Mouse (Mus musculus): ENCODE data around the gene Catsperd. TPM values are rescaled to one million over a fixed set of nuclear protein-coding genes. Genes with fewer than 3 reads are reported as not detected.
A peak's percentile ranks its signal among the peaks of the same experiment; 100 is the strongest.

Catsperd gene
- 0.09 and 0.13 TPM in 2 replicates for polyA plus RNA-seq (2015; fragmentation: Nextera tagmentation; extraction: Ambion mirVana)

GRCm38 (mm10) chr17:56627530-56628277 is at the start of gene Catsperd:
Catsperd (plus strand) TSS chr17:56628143.
- H3K4me3 ChIP-seq = peak within 1 kb of the TSS; percentile 98
- peaks cover 2% of the 10 kb centered on the region; the same call in 1 of the 2 replicates for H3K36me3 ChIP-seq
- peak within 1 kb of the TSS; percentile 25 for H3K9ac ChIP-seq
- 9% methylated on average over 26 of the region's 26 CpGs for WGBS
- 0 out of 2 replicates have a peak, but pooled peaks have one; percentile 5 for ATAC-seq (replicated peaks; ENCODE audit: insufficient number of reproducible peaks, insufficient read depth, low FRiP score, low read depth)
- H3K27ac ChIP-seq = peak within 1 kb of the TSS; percentile 57
- H3K4me2 ChIP-seq = peak within 1 kb of the TSS; percentile 96
- peaks cover 22% of the 10 kb centered on the region for H3K4me1 ChIP-seq (replicated peaks)
- no peaks in the 10 kb centered on the region for H3K9me3 ChIP-seq (replicated peaks)
- peaks cover 3% of the 10 kb centered on the region; the same call in 1 of the 2 replicates for H3K27me3 ChIP-seq

DNA sequence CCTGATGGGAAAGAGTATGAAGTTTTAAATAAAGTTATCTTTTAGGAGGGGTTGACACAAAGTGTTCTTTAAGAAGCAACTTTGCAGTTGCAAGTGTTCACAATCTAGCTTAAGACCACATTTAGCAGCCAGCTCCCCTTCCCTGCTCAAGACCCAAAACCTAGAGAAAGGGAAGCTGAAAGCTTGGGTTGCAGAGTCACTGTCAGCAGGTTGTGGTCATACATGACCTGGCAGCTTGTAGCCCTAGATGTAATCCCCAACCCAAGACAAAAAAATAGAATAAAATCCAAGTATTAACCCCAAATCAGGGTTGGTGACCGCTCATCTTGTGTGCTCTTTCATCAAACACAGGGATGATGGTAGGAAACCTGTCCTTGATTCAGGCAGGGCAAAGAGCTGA is 44.9 kb upstream of the Catsperd start:
- Histone ChIP-seq H3K36me3 (peaks cover 47% of the 10 kb centered on the region), H3K27me3 (no peaks in the 10 kb centered on the region), H3K4me1 (replicated peaks) (peaks cover 46% of the 10 kb centered on the region), H3K27ac (peak overlapping the region; percentile 97), H3K9ac (peak overlapping the region; percentile 96), H3K4me3 (peak overlapping the region; percentile 93), H3K9me3 (replicated peaks) (no peaks in the 10 kb centered on the region), H3K4me2 (peak overlapping the region; percentile 74)
- WGBS = 81% methylated on average over 1 of the region's 1 CpGs
- no peak for ATAC-seq (replicated peaks; ENCODE audit: insufficient number of reproducible peaks, insufficient read depth, low FRiP score, low read depth)

DNA sequence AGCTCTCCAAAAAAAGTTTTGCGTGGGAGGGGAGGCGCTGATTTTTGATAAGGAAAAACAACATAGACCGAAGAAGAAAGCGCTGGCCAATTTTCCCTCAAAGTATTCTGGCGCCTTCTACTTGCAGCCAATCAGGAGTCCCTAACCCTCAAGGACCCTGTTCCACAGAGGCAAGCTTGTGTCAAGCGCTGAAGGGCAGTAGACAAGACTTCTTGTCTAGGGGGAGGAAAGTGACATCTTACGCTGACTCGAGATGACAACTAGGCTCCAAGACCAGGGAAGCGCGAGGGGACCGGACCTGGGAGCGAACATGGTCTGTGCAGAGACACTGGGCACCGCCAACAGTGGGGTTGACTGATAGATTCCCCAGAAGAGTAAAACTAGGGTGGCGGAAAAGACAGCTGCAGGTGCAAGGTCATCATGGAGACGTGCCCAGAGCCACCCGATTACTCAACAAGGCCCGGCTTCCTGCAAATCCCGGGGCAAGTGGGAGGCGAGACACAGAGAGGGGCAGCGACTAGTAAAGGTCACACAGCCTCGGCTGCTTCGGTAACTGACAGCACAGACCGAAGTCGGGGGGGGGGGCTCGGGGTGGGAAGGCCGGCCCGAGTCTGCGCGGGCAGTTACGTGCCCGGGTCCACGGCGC is 44.2 kb upstream of the Catsperd start:
- WGBS = under 1% methylated on average over 33 of the region's 33 CpGs
- H3K4me1 ChIP-seq (replicated peaks) = peaks cover 52% of the 10 kb centered on the region
- H3K4me2 ChIP-seq = peak overlapping the region; percentile 74
- no peaks in the 10 kb centered on the region for H3K27me3 ChIP-seq
- H3K27ac ChIP-seq = peak overlapping the region; percentile 97
- H3K9me3 ChIP-seq (replicated peaks) = no peaks in the 10 kb centered on the region
- peak; percentile 15; the same call in 1 of the 2 replicates for ATAC-seq (replicated peaks; ENCODE audit: insufficient number of reproducible peaks, insufficient read depth, low FRiP score, low read depth)
- H3K9ac ChIP-seq = peak overlapping the region; percentile 96
- peaks cover 47% of the 10 kb centered on the region for H3K36me3 ChIP-seq
- peak overlapping the region; percentile 93 for H3K4me3 ChIP-seq

DNA sequence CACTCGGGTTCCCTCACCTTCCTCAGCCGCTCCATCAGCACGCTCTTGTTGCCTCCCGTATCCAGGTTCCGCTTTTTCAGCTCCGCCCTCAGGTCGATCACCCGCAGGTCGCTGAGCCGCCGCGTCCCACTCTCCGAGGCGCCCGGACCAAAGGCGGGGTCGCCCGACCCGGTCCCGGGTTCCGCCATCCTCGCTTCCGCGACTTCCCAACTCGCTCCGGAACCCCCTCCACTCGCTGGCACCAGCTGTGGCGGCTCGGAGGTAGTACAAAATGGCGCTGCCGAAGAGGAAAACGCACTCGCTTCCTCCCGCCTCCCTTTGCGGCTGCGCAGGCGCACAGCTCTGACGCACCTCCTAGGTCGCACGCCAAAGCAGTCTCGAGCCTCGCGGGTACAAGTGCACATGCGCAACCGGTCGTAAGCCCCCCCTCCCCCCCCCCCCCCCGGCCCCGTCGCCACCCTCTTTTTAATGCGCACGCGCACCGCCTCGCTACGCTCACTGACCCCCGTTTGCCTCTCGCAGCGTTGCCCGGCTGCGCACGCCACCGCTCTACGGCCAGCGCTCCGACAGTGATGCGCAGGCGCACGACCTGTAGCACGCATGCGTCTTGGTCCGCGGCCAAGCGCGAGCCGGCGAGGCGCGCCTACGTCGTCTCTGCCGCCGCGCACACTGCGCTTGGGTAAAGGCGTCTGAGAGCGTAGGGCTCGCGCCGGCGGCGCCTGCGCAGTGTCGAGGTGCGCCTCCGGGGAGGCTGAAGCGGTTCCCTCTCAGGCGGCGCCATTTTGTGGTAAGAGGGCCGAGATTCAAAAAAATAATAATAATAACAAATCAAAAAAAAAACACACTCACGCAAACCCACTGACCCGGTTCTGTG is 43.4 kb upstream of the Catsperd start, which contains the start of the genes Safb2 and Safb:
TSS of gene Safb2 (minus strand) at position 329 of the 874 bp plus-strand sequence.
TSS of gene Safb (plus strand) at position 569 of the 874 bp plus-strand sequence.
- Histone ChIP-seq H3K36me3 (peaks cover 49% of the 10 kb centered on the region), H3K9me3 (replicated peaks) (no peaks in the 10 kb centered on the region), H3K4me2 (peak within 1 kb of the TSS; percentile 74), H3K4me3 (peak within 1 kb of the TSS; percentile 93), H3K27ac (peak within 1 kb of the TSS; percentile 97), H3K27me3 (no peaks in the 10 kb centered on the region), H3K4me1 (replicated peaks) (peaks cover 55% of the 10 kb centered on the region), H3K9ac (peak within 1 kb of the TSS; percentile 96)
- WGBS = under 1% methylated on average over 95 of the region's 101 CpGs
- ATAC-seq (replicated peaks; ENCODE audit: insufficient number of reproducible peaks, insufficient read depth, low FRiP score, low read depth) = peak; percentile 94

GRCm38 (mm10) chr17:56585171-56585821 is 42.6 kb upstream of the Catsperd start:
- Histone ChIP-seq H3K27ac (peak overlapping the region; percentile 96), H3K9ac (peak overlapping the region; percentile 92), H3K4me1 (replicated peaks) (peaks cover 55% of the 10 kb centered on the region), H3K4me2 (peak overlapping the region; percentile 73), H3K4me3 (peak overlapping the region; percentile 92), H3K36me3 (peaks cover 49% of the 10 kb centered on the region), H3K9me3 (replicated peaks) (no peaks in the 10 kb centered on the region), H3K27me3 (no peaks in the 10 kb centered on the region)
- WGBS = under 1% methylated on average over 60 of the region's 61 CpGs
- ATAC-seq (replicated peaks; ENCODE audit: insufficient number of reproducible peaks, insufficient read depth, low FRiP score, low read depth) = no peak

- H3K27me3 ChIP-seq = no peaks in the 10 kb centered on the region
- H3K9me3 ChIP-seq (replicated peaks) = no peaks in the 10 kb centered on the region
- 56% methylated on average over 1 of the region's 1 CpGs for WGBS
- peaks cover 47% of the 10 kb centered on the region for H3K4me1 ChIP-seq (replicated peaks)
- H3K27ac ChIP-seq = no peak overlapping the region
- no peak overlapping the region for H3K4me3 ChIP-seq
- no peak overlapping the region for H3K4me2 ChIP-seq
- no peak overlapping the region for H3K9ac ChIP-seq
- ATAC-seq (replicated peaks; ENCODE audit: insufficient number of reproducible peaks, insufficient read depth, low FRiP score, low read depth) = no peak
- peaks cover 53% of the 10 kb centered on the region for H3K36me3 ChIP-seq
Observed at GRCm38 (mm10) chr17:56587773-56588172, 40.2 kb upstream of the Catsperd start.

DNA sequence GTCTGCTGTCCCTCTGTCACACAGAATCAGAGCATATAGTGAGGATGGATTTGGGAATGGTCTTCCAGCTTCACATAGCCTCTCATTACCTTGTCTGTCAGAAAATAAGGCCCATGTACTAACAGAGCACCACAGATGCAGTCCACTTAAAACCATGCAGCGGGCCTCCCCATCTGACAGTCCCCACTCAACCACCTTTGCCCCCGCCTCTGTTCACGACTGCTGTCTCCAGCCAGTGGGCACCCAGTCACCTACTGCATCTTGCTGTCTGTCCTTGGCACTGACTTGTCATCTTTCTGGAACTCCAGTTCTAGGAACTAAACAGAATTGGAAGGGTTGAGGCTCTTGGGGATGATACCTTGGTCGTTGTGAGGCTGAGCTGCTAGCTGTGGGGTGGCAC is 39.0 kb upstream of the Catsperd start:
- no peaks in the 10 kb centered on the region for H3K9me3 ChIP-seq (replicated peaks)
- H3K27ac ChIP-seq = no peak overlapping the region
- 96% methylated on average over 4 of the region's 4 CpGs for WGBS
- H3K4me2 ChIP-seq = no peak overlapping the region
- no peak overlapping the region for H3K4me3 ChIP-seq
- H3K36me3 ChIP-seq = peaks cover 64% of the 10 kb centered on the region
- ATAC-seq (replicated peaks; ENCODE audit: insufficient number of reproducible peaks, insufficient read depth, low FRiP score, low read depth) = no peak
- H3K27me3 ChIP-seq = no peaks in the 10 kb centered on the region
- no peak overlapping the region for H3K9ac ChIP-seq
- peaks cover 40% of the 10 kb centered on the region for H3K4me1 ChIP-seq (replicated peaks)

DNA sequence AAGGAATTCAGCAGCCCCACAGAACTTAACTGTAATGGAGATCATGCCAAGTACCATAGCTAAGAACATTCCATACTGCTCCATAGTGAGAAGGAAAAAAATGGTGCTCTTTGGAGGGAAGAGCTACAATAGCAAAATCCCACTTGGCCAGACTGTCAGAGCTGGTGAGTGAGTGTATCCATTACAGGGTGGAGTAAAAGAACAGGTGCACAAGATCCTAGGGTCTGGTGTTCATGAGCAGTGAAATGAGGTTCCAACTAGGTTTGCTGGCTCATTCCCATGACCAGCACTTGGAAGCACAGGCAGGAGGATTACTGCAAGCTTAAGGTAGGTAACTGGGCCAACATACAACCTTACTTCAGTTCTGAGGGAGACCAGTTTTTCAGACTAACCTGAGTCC is 35.4 kb upstream of the Catsperd start:
- Histone ChIP-seq H3K4me1 (replicated peaks) (peaks cover 22% of the 10 kb centered on the region), H3K27me3 (no peaks in the 10 kb centered on the region), H3K36me3 (peaks cover 96% of the 10 kb centered on the region), H3K4me2 (no peak overlapping the region), H3K27ac (no peak overlapping the region), H3K9me3 (replicated peaks) (no peaks in the 10 kb centered on the region), H3K9ac (no peak overlapping the region), H3K4me3 (no peak overlapping the region)
- ATAC-seq (replicated peaks; ENCODE audit: insufficient number of reproducible peaks, insufficient read depth, low FRiP score, low read depth) = no peak

DNA sequence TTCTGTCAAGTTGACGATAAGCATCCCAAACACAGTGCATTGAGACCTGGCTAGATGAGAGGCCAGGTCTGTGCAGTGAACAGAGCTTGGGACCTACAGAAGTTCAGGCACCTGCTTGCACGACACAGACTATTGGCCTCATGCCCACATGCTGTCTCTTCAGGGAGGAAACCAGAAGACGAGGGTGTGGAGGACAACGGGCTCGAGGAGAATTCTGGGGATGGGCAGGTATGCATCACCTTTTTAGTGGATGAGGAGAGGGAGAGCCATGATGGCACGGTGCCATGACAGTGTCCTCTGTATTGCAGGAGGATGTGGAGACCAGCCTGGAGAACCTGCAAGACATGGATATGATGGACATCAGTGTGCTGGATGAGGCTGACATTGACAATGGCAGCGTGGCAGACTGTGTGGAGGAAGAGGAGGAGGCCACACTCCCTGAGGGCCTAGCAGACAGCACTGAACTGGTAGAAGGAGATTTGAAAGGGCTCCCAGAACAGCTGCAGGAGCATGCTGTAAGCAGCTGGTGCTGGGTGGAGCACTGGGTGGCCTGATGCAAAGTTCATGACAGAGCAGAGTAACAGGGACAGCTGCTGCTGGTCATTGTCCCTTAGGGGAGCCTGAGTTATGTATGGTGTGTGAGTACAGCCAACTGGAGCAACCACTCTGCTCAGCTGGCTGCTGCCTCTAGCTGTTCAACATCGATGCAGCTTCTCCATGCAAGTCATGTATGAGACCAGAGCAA is 34.2 kb upstream of the Catsperd start:
- Histone ChIP-seq H3K4me1 (replicated peaks) (peaks cover 11% of the 10 kb centered on the region), H3K27me3 (no peaks in the 10 kb centered on the region), H3K27ac (no peak overlapping the region), H3K36me3 (peaks cover 93% of the 10 kb centered on the region), H3K9me3 (replicated peaks) (no peaks in the 10 kb centered on the region), H3K4me2 (no peak overlapping the region), H3K9ac (no peak overlapping the region), H3K4me3 (no peak overlapping the region)
- no peak for ATAC-seq (replicated peaks; ENCODE audit: insufficient number of reproducible peaks, insufficient read depth, low FRiP score, low read depth)
- WGBS = 81% methylated on average over 8 of the region's 8 CpGs

All from heart, embryonic 15.5 days (tissue).